Mouse (Mus musculus) stomach, postnatal 0 days (tissue): Measurements from ENCODE around the gene Abcg1. TPM values are rescaled to one million over a fixed set of nuclear protein-coding genes. Genes with fewer than 3 reads are reported as not detected.

Experiments
- ATAC-seq: fragments of 200-750 bp; cut with Nextera tagmentation; 2 replicates; pipeline ENCODE4 v1.8.0; 2017; ENCODE audit not compliant: low FRiP score, low TSS enrichment
- DNase-seq: peaks from one replicate; pipeline ENCODE4 v3.0.0-alpha.2; 2016; ENCODE audit warnings: low spot score
- H3K27ac ChIP-seq: fragments of 300-500 bp; sonication (generic); replicated peaks from 2 replicates; pipeline ENCODE4 v1.5.1; 2014; ENCODE audit warnings: mild to moderate bottlenecking, control low read depth
- H3K27me3 ChIP-seq: fragments of 300-500 bp; sonication (generic); 2 replicates; pipeline ENCODE4 v1.6.1; 2014; ENCODE audit warnings: low read length; ENCODE audit not compliant: control insufficient read depth, insufficient read depth
- H3K36me3 ChIP-seq: fragments of 300-500 bp; sonication (generic); 2 replicates; pipeline ENCODE4 v1.6.1; 2014; ENCODE audit warnings: low read length, mixed read lengths; ENCODE audit not compliant: control insufficient read depth, insufficient read depth
- H3K4me1 ChIP-seq: fragments of 300-500 bp; sonication (generic); replicated peaks from 2 replicates; pipeline ENCODE4 v1.6.1; 2014; ENCODE audit warnings: antibody characterized with exemption; ENCODE audit not compliant: control insufficient read depth, insufficient read depth
- H3K4me2 ChIP-seq: fragments of 300-500 bp; sonication (generic); replicated peaks from 2 replicates; pipeline ENCODE4 v1.6.1; 2014; ENCODE audit warnings: low read depth, mild to moderate bottlenecking, control low read depth, moderate library complexity
- H3K4me3 ChIP-seq: fragments of 300-500 bp; sonication (generic); 2 replicates; pipeline ENCODE4 v1.5.1; 2014; ENCODE audit warnings: low read depth, low read length, control low read depth
- H3K9ac ChIP-seq: fragments of 300-500 bp; sonication (generic); 2 replicates; pipeline ENCODE4 v1.6.1; 2014; ENCODE audit warnings: mild to moderate bottlenecking, low read length, control low read depth, mixed read lengths
- H3K9me3 ChIP-seq: fragments of 300-500 bp; sonication (generic); 2 replicates; pipeline ENCODE4 v1.6.1; 2016; ENCODE audit warnings: low read length; ENCODE audit not compliant: control insufficient read depth
- CTCF ChIP-seq: IDR thresholded peaks from 2 replicates; pipeline ENCODE4 v1.5.1; 2016; ENCODE audit warnings: antibody characterized with exemption, low read depth, mild to moderate bottlenecking, moderate library complexity
- EP300 ChIP-seq: optimal IDR thresholded peaks from 2 replicates; pipeline ENCODE3; 2016; ENCODE audit warnings: antibody characterized with exemption
- WGBS: fragments of 180-500 bp; shearing (Covaris S2); extraction: QIAGEN DNeasy Blood & Tissue Kit; methylation state at CpG from one replicate; pipeline ENCODE4 v1.1.7; 2014; 5-methylcytosine and 5-hydroxymethylcytosine counted together
- polyA plus RNA-seq: library from polyadenylated mRNA; unstranded; fragments of >200 nt; fragmentation: Nextera tagmentation; extraction: Ambion mirVana; gene quantifications from 2 replicates; pipeline ENCODE4 v1.2.1, GENCODE M21; 2015

The Abcg1 gene
- polyA plus RNA-seq, 1 experiment from 2014 or later, result 11.1 TPM

DNA sequence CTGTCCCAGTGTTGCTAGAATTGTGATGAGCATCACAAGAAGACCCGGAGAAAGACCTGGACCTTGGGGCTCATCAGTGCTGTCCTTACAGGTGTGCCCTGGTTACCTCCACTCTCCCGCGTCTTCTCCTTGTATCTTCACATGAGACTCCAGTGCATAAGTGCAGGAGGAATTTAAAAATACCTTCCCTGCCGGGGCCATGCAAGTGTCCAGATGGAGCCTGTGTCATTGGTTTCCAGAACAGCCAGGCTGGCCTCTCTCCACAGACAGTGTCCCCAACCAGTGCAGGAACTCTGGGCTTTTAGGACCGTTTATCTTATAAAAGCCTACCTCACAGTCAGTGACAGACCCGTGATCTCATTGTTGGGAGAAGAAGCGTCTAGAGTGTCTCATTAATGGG is 38.1 kb downstream of the Abcg1 start:
- no peak for ATAC-seq
- 76% methylated on average over 7 of the region's 7 CpGs for WGBS
- H3K27me3 ChIP-seq, result no peaks in the 10 kb centered on the region
- no peaks in the 10 kb centered on the region for H3K4me1 ChIP-seq
- H3K4me3 ChIP-seq, result no peak overlapping the region
- H3K9me3 ChIP-seq, result no peaks in the 10 kb centered on the region
- H3K36me3 ChIP-seq, result no peaks in the 10 kb centered on the region; the same call in 1 of the 2 replicates
- no peak for TF ChIP-seq EP300
- TF ChIP-seq CTCF, result no peak
- H3K9ac ChIP-seq, result no peak overlapping the region
- H3K4me2 ChIP-seq, result no peak overlapping the region
- no peak for DNase-seq
- H3K27ac ChIP-seq, result no peak overlapping the region

DNA sequence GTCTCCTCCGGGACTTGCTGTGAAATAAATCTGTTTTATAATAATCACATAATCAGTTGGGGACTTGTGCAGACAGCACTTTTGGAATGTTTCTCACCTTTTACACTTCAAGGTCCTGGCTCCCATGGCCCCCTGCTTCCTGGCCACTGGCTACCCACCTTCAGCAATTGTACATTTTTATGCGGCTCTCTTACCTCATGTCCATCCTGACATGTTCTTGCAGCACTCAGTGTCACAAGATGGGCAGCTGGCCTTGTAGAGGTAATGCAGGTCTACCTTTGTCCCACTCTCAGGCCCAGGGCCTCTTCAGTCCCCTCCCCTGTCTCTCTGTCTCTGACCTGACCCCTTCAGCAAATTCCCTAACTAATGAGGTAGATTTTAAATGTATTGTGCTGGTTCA is 39.4 kb downstream of the Abcg1 start:
- Histone ChIP-seq H3K4me1 (no peaks in the 10 kb centered on the region), H3K27me3 (no peaks in the 10 kb centered on the region), H3K27ac (no peak overlapping the region), H3K9me3 (no peaks in the 10 kb centered on the region), H3K4me2 (no peak overlapping the region), H3K4me3 (no peak overlapping the region), H3K9ac (no peak overlapping the region), H3K36me3 (no peaks in the 10 kb centered on the region; the same call in 1 of the 2 replicates)
- no peak for DNase-seq
- TF ChIP-seq CTCF (no peak), EP300 (no peak)
- WGBS, result 95% methylated on average over 2 of the region's 2 CpGs
- no peak for ATAC-seq

DNA sequence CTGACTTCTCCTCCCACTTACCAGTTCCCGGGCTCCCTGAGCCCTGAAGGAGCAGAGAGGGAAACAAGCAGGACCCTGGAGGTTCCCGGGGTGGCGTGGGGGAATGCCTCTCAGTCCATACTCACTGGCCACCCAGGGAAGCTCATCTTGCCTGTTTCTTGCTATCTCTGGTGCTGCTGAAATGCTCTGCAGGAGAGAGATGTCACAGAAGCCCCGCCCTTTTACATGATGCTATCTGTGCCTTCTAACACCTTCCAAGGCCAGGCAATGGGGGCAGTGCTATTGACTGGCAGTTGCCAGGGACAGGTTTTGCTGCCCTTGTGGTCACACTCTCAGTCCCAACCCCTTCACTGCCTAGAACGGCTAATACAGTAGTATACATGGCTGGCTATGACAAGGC is 41.3 kb downstream of the Abcg1 start:
- Histone ChIP-seq H3K36me3 (no peaks in the 10 kb centered on the region; the same call in 1 of the 2 replicates), H3K4me3 (no peak overlapping the region), H3K27ac (no peak overlapping the region), H3K4me1 (no peaks in the 10 kb centered on the region), H3K9me3 (no peaks in the 10 kb centered on the region), H3K27me3 (no peaks in the 10 kb centered on the region), H3K9ac (no peak overlapping the region), H3K4me2 (no peak overlapping the region)
- DNase-seq (no peak), ATAC-seq (no peak)
- 68% methylated on average over 5 of the region's 5 CpGs for WGBS
- TF ChIP-seq EP300 (no peak), CTCF (no peak)

DNA sequence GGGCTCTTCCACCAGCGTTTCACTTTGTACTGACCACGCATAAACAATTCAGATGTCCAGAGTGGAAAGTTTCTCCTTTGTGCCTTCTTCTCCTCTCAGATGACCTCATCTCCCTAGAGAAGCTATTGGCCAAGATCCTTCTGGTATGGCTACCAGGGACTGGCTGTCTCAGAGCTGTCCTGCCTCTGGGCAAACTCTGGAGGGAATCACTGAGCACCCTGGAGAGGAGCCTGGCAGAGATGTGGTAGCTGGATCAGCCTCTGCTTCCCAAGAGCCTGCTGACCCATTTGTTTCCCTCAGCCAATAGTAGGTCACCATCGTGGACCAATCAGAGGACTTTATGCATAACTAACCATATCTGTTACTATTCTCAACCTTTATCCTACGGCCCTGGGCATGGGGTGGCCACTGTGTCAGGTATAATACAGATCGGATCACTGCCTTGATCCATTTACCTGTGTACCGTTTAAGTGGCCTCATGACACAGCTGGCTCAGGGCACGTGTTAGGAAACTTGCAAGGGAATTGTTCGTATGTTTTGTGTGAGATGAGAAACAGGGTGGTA is 45.6 kb downstream of the Abcg1 start:
- Histone ChIP-seq H3K4me2 (no peak overlapping the region), H3K27ac (no peak overlapping the region), H3K4me3 (no peak overlapping the region), H3K9ac (no peak overlapping the region), H3K4me1 (no peaks in the 10 kb centered on the region), H3K36me3 (no peaks in the 10 kb centered on the region), H3K9me3 (no peaks in the 10 kb centered on the region), H3K27me3 (no peaks in the 10 kb centered on the region)
- DNase-seq (no peak), ATAC-seq (no peak)
- WGBS, result 85% methylated on average over 8 of the region's 8 CpGs
- TF ChIP-seq EP300, result no peak
- TF ChIP-seq CTCF, result no peak

DNA sequence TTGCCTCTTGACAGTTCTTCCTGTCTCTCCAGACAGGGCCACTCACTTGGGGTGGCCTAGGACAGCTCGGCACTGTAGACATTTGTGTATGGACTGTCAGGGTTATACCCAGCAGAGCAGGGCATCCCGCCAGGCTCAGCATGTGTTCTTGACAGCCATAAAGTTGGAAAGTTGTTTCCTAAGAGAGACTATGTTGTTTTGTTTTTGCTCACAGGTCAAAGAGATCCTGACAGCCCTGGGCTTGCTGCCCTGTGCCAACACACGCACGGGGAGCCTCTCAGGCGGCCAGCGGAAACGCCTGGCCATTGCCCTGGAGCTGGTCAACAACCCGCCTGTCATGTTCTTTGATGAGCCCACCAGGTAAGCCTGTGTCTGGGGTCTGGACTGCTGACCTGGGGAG is 46.3 kb downstream of the Abcg1 start:
- WGBS, result 83% methylated on average over 8 of the region's 8 CpGs
- no peak for TF ChIP-seq CTCF
- no peak for TF ChIP-seq EP300
- ATAC-seq, result no peak
- Histone ChIP-seq H3K4me1 (no peaks in the 10 kb centered on the region), H3K36me3 (no peaks in the 10 kb centered on the region), H3K27me3 (no peaks in the 10 kb centered on the region), H3K4me2 (no peak overlapping the region), H3K27ac (no peak overlapping the region), H3K9me3 (no peaks in the 10 kb centered on the region), H3K4me3 (no peak overlapping the region), H3K9ac (no peak overlapping the region)
- DNase-seq, result no peak

DNA sequence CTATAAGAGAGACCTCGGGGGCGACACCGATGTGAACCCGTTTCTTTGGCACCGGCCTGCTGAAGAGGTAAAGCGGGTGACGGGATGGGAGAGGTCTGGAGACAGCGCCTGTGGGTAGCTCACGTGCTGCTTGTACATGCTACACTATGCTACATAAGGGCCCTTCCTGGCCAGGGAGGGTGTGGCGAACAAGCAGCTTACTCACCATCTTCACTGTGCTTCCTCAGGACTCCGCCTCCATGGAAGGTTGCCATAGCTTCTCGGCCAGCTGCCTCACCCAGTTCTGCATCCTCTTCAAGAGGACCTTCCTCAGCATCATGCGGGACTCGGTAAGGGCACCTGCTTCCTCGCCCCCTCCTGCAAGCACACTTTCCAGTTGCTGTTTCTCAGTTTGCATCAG is 50.9 kb downstream of the Abcg1 start:
- H3K9me3 ChIP-seq, result no peaks in the 10 kb centered on the region
- TF ChIP-seq CTCF (no peak), EP300 (no peak)
- H3K4me2 ChIP-seq, result no peak overlapping the region
- WGBS, result 81% methylated on average over 15 of the region's 15 CpGs
- H3K27me3 ChIP-seq, result no peaks in the 10 kb centered on the region
- no peak overlapping the region for H3K9ac ChIP-seq
- no peak overlapping the region for H3K4me3 ChIP-seq
- H3K4me1 ChIP-seq, result no peaks in the 10 kb centered on the region
- H3K27ac ChIP-seq, result no peak overlapping the region
- ATAC-seq (peak; percentile 55; the same call in 1 of the 2 replicates), DNase-seq (peak; percentile 46)
- H3K36me3 ChIP-seq, result no peaks in the 10 kb centered on the region
